Mouse (Mus musculus) Patski (cell line): ENCODE measurements around the gene Tmem208. TPM values are rescaled to one million over a fixed set of nuclear protein-coding genes. Genes with fewer than 3 reads are reported as not detected.

Source experiments
- ATAC-seq: fragments of 100-300 bp; one replicate; pipeline ENCODE4 v1.8.0; 2021
- CTCF ChIA-PET: fragments of 350-600 bp; sonication (Branson Sonifier 250); formaldehyde crosslinking; loops from one replicate; lab custom pipeline; 2022; ENCODE audit warnings: inconsistent platforms; lab: Charles Lee
- POLR2A ChIA-PET: fragments of 350-600 bp; sonication (Branson Sonifier 250); formaldehyde crosslinking; loops from one replicate; lab custom pipeline; 2022; ENCODE audit warnings: antibody characterized with exemption, inconsistent platforms; lab: Charles Lee
- DNase-seq: peaks from one replicate; pipeline ENCODE4 v3.0.0-alpha.2; 2011; ENCODE audit warnings: low read depth, low spot score
- H3K27me3 ChIP-seq: fragments of 371-371 bp; one replicate; pipeline ENCODE4 v1.5.1; 2021
- CTCF ChIP-seq: fragments of 100-300 bp; IDR thresholded peaks from one replicate; pipeline ENCODE4 v1.5.1; 2021
- in situ Hi-C: fragments of 300-500 bp; cut with MboI; formaldehyde crosslinking; loops from 3 replicates; pipeline ENCODE4 v1.11.1; 2018; ENCODE audit warnings: low pct_unique_long_range_greater_than_20kb, mixed read lengths
- polyA plus RNA-seq: library from polyadenylated mRNA; unstranded; gene quantifications from one replicate; pipeline ENCODE4 v1.2.3, GENCODE M21; 2021

Tmem208 gene
- polyA plus RNA-seq = 64.8 TPM

GRCm38 (mm10) chr8:105326141-105326672, at the start of gene Tmem208, which contains the start of gene Lrrc29:
TSS of gene Tmem208 (plus strand) at chr8:105326354.
TSS of gene Lrrc29 (minus strand) at chr8:105326278.
- DNase-seq (no peak), ATAC-seq (peak; percentile 88)
- in situ Hi-C loops = no loop called here
- CTCF ChIA-PET = interaction anchor here (1.3 to 1.8 kb wide), 2 partner anchors 9 to 22 kb away, joined by 3 to 4 read pairs; partner anchors contain the start of genes Fhod1 and Slc9a5
- TF ChIP-seq CTCF = no peak
- no peaks in the 10 kb centered on the region for H3K27me3 ChIP-seq
- POLR2A ChIA-PET = interaction anchor here (1.1 to 5.1 kb wide), 5 partner anchors 16 to 28 kb away, joined by 3 to 52 read pairs (median 7); partner anchors contain the start of genes E2f4, Fhod1 and Slc9a5

GRCm38 (mm10) chr8:105278911-105279334, 47.2 kb upstream of the Tmem208 start:
- no peak for DNase-seq
- ChIA-PET CTCF (no interaction called here), POLR2A (no interaction called here)
- TF ChIP-seq CTCF = no peak
- no peaks in the 10 kb centered on the region for H3K27me3 ChIP-seq
- in situ Hi-C loops = no loop called here
- no peak for ATAC-seq

- ChIA-PET CTCF (interaction anchor here (1.3 to 1.5 kb wide), 2 partner anchors 15 to 39 kb away, joined by 3 to 4 read pairs; partner anchors contain the start of gene Exoc3l), POLR2A (no interaction called here)
- no peak for TF ChIP-seq CTCF
- ATAC-seq = no peak
- in situ Hi-C loops = no loop called here
- no peaks in the 10 kb centered on the region for H3K27me3 ChIP-seq
- no peak for DNase-seq
These were observed 45.6 kb upstream of the Tmem208 start for GRCm38 (mm10) chr8:105280567-105280966.

GRCm38 (mm10) chr8:105281821-105282220, 44.3 kb upstream of the Tmem208 start:
- DNase-seq (no peak), ATAC-seq (no peak)
- H3K27me3 ChIP-seq = no peaks in the 10 kb centered on the region
- no peak for TF ChIP-seq CTCF
- in situ Hi-C loops = no loop called here
- POLR2A ChIA-PET = no interaction called here
- CTCF ChIA-PET = no interaction called here

- CTCF ChIA-PET = no interaction called here
- no peak for DNase-seq
- no peaks in the 10 kb centered on the region for H3K27me3 ChIP-seq
- POLR2A ChIA-PET = no interaction called here
- ATAC-seq = no peak
- in situ Hi-C loops = no loop called here
- TF ChIP-seq CTCF = no peak
These were observed 43.9 kb upstream of the Tmem208 start for GRCm38 (mm10) chr8:105282239-105282638.

- H3K27me3 ChIP-seq = no peaks in the 10 kb centered on the region
- in situ Hi-C loops = no loop called here
- TF ChIP-seq CTCF = no peak
- ChIA-PET POLR2A (no interaction called here), CTCF (no interaction called here)
- ATAC-seq = no peak
- DNase-seq = no peak
These were observed 43.1 kb upstream of the Tmem208 start for GRCm38 (mm10) chr8:105283074-105283473.

GRCm38 (mm10) chr8:105285514-105285913, 40.6 kb upstream of the Tmem208 start:
- DNase-seq = no peak
- in situ Hi-C loops = no loop called here
- CTCF ChIA-PET = interaction anchor here (1.0 kb wide), 1 partner anchor 11 kb away, joined by 8 read pairs; no protein-coding TSS in a partner anchor
- TF ChIP-seq CTCF = no peak
- POLR2A ChIA-PET = no interaction called here
- H3K27me3 ChIP-seq = no peaks in the 10 kb centered on the region
- ATAC-seq = no peak

- ATAC-seq (no peak), DNase-seq (no peak)
- CTCF ChIA-PET = no interaction called here
- H3K27me3 ChIP-seq = no peaks in the 10 kb centered on the region
- TF ChIP-seq CTCF = no peak
- in situ Hi-C loops = no loop called here
- POLR2A ChIA-PET = no interaction called here
These were observed 39.2 kb upstream of the Tmem208 start for GRCm38 (mm10) chr8:105286907-105287306.

- no peak for ATAC-seq
- no peak for TF ChIP-seq CTCF
- ChIA-PET POLR2A (no interaction called here), CTCF (no interaction called here)
- no peaks in the 10 kb centered on the region for H3K27me3 ChIP-seq
- no peak for DNase-seq
- in situ Hi-C loops = no loop called here
These were observed 37.9 kb upstream of the Tmem208 start for GRCm38 (mm10) chr8:105288231-105288630.

- ATAC-seq (peak; percentile 82), DNase-seq (peak; percentile 84)
- no peaks in the 10 kb centered on the region for H3K27me3 ChIP-seq
- in situ Hi-C loops = no loop called here
- ChIA-PET CTCF (interaction anchor here (0.9 kb wide), 1 partner anchor 168 kb away, joined by 3 read pairs; no protein-coding TSS in a partner anchor), POLR2A (interaction anchor here (1.3 to 2.4 kb wide), 2 partner anchors 15 to 24 kb away, joined by 4 to 6 read pairs; partner anchors contain the start of genes Fbxl8 and Tradd)
- no peak for TF ChIP-seq CTCF
These were observed 37.0 kb upstream of the Tmem208 start for GRCm38 (mm10) chr8:105288958-105289732.
